Mouse (Mus musculus) urinary bladder, postnatal 36 days (tissue): ENCODE measurements at regions not wholly inside any gene's neighbourhood (a gene's known extent, or its start where the extent isn't known, plus 50 kb on each side); places are given as distances from the start of the nearest gene placed in this dataset.

Experiments
- DNase-seq, 2 experiments: peaks; one replicate each; pipeline ENCODE4 v3.0.0; 2022; ENCODE audit warnings: low spot score in 2 of 2, mixed read lengths in 1 of 2

- DNase-seq = no peak
Observed at GRCm38 (mm10) chr15:21836110-21836509, 712.7 kb upstream of the Cdh18 start.

GRCm38 (mm10) chr15:21858540-21858939, 690.3 kb upstream of the Cdh18 start:
- DNase-seq = no peak

- peak in 1 of 2 experiments; percentile 8 for DNase-seq
Observed at GRCm38 (mm10) chr15:21885181-21885580, 663.6 kb upstream of the Cdh18 start.
